Comparison of ENCODE assay signal across 9 mouse cellular contexts in the genomic region with DNA sequence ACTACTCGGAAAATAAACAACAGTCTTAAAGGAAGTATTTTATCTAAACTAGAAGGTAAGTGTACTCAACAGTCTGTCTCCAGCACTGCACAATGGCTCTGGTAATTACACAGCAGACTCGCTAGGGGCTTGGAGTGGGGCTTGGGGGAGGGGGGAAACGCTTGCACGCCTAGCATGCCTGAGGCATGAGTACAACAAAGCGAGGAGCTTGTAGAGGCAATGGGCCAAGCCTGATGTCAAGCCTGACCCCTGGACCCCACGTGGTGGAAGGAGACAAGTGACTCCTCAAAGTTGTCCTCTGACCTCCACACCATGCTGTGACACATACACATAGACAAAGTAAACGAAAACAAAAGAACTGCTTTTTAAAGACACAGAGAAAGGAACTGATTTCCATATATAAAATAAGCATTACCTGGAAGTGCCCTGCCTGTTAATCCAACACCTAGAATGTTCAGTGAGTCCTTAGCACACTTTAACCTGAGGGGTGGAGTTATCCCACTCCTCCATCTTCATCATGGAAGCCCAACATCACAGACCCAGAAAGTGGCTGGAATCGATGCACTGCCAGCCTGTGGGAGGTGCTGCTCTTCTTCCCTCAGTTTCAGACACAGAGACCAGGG. TPM values are rescaled to one million over a fixed set of nuclear protein-coding genes. Genes with fewer than 3 reads are reported as not detected.
A peak's percentile ranks its signal among the peaks of the same experiment; 100 is the strongest.
DNase-seq lines count a peak whose midpoint lies in the region; ATAC-seq and TF ChIP-seq lines count a peak whose summit lies in the region.
"Had no signal": no experiment of that assay in that cellular context is flagged by ENCODE, and none has a peak within 500 bp of the region (broad histone marks: within the 10 kb centered on the region; RNA-seq: fewer than 3 reads in every experiment).

No protein-coding gene starts in this region.

- no peak overlapping the region for H3K4me3 ChIP-seq in heart, embryonic 13.5 days
- H3K4me3 ChIP-seq in heart, embryonic 11.5 days (ENCODE audit: low read depth, low read length): no peak overlapping the region
- H3K4me3 ChIP-seq in forebrain, postnatal 0 days (ENCODE audit: low read depth, low read length): no peak overlapping the region
- H3K4me3 ChIP-seq in limb, embryonic 11.5 days (ENCODE audit: low read depth, low read length): no peak overlapping the region
- no peak overlapping the region for H3K4me3 ChIP-seq in neural tube, embryonic 11.5 days (ENCODE audit: low read depth, low read length)

- H3K4me2 ChIP-seq in heart, embryonic 13.5 days: no peak overlapping the region
- H3K4me2 ChIP-seq in heart, embryonic 11.5 days: no peak overlapping the region
- no peak overlapping the region for H3K4me2 ChIP-seq in forebrain, postnatal 0 days (ENCODE audit: low read depth)
- no peak overlapping the region for H3K4me2 ChIP-seq in limb, embryonic 11.5 days (ENCODE audit: low read depth, severe bottlenecking)
- no peak overlapping the region for H3K4me2 ChIP-seq in neural tube, embryonic 11.5 days (ENCODE audit: low read depth)

- DNase-seq in forebrain, postnatal 0 days: peak; percentile 56
- peak; percentile 63 for DNase-seq in limb, embryonic 11.5 days (ENCODE audit: low spot score)
- DNase-seq in neural tube, embryonic 11.5 days (ENCODE audit: low spot score): peak; percentile 60
- DNase-seq in layer of hippocampus, postnatal 36 days: no peak
- no peak for DNase-seq in cerebellum, postnatal 25 days
- no peak for DNase-seq in right cerebral cortex, adult 2 months (ENCODE audit: low spot score in 2 of 2)

- no peaks in the 10 kb centered on the region for H3K9me3 ChIP-seq in heart, embryonic 13.5 days
- no peaks in the 10 kb centered on the region for H3K9me3 ChIP-seq in heart, embryonic 11.5 days (replicated peaks; ENCODE audit: control insufficient read depth, low read length)
- H3K9me3 ChIP-seq in forebrain, postnatal 0 days (ENCODE audit: low read length): no peaks in the 10 kb centered on the region
- H3K9me3 ChIP-seq in limb, embryonic 11.5 days (ENCODE audit: control insufficient read depth, low read length): no peaks in the 10 kb centered on the region
- H3K9me3 ChIP-seq in neural tube, embryonic 11.5 days (ENCODE audit: control insufficient read depth, low read length): no peaks in the 10 kb centered on the region
- H3K9me3 ChIP-seq: G1E had no signal

- 0 out of 2 replicates have a peak overlapping the region, but pooled peaks have one; percentile 45 for H3K27ac ChIP-seq in heart, embryonic 13.5 days (replicated peaks)
- no peak overlapping the region for H3K27ac ChIP-seq in heart, embryonic 11.5 days (ENCODE audit: low read depth, low read length)
- H3K27ac ChIP-seq in forebrain, postnatal 0 days (ENCODE audit: low read depth, low read length): no peak overlapping the region
- no peak overlapping the region for H3K27ac ChIP-seq in limb, embryonic 11.5 days (replicated peaks; ENCODE audit: low read depth, low read length)
- H3K27ac ChIP-seq in neural tube, embryonic 11.5 days (ENCODE audit: low read depth, low read length): no peak overlapping the region

- no peak overlapping the region for H3K9ac ChIP-seq in heart, embryonic 13.5 days
- no peak overlapping the region for H3K9ac ChIP-seq in heart, embryonic 11.5 days (ENCODE audit: low read depth, low read length)
- H3K9ac ChIP-seq in forebrain, postnatal 0 days: no peak overlapping the region
- H3K9ac ChIP-seq in limb, embryonic 11.5 days (ENCODE audit: low read length): no peak overlapping the region
- H3K9ac ChIP-seq in neural tube, embryonic 11.5 days (ENCODE audit: low read length): no peak overlapping the region

- WGBS in heart, embryonic 13.5 days: 29% methylated on average over 8 of the region's 8 CpGs
- WGBS in heart, embryonic 11.5 days (ENCODE audit: insufficient replicate concordance): 34% methylated on average over 8 of the region's 8 CpGs
- WGBS in forebrain, postnatal 0 days: 18% methylated on average over 8 of the region's 8 CpGs
- 28% methylated on average over 8 of the region's 8 CpGs for WGBS in limb, embryonic 11.5 days
- WGBS in neural tube, embryonic 11.5 days: 29% methylated on average over 8 of the region's 8 CpGs

- no peak for ATAC-seq in heart, embryonic 13.5 days (ENCODE audit: extremely low read depth, insufficient number of reproducible peaks, low FRiP score, low TSS enrichment)
- no peak; the same call in 1 of the 2 replicates for ATAC-seq in heart, embryonic 11.5 days (replicated peaks; ENCODE audit: insufficient number of reproducible peaks, low FRiP score, low TSS enrichment)
- ATAC-seq in forebrain, postnatal 0 days: peak; percentile 77
- ATAC-seq in limb, embryonic 11.5 days (ENCODE audit: insufficient number of reproducible peaks, low FRiP score, low TSS enrichment, low read depth): 0 out of 2 replicates have a peak, but pooled peaks have one; percentile 60
- ATAC-seq in neural tube, embryonic 11.5 days (ENCODE audit: insufficient read depth, low FRiP score, low TSS enrichment): peak; percentile 65

- H3K36me3 ChIP-seq in heart, embryonic 13.5 days: no peaks in the 10 kb centered on the region
- H3K36me3 ChIP-seq in heart, embryonic 11.5 days (ENCODE audit: control insufficient read depth, insufficient read depth, low read length): no peaks in the 10 kb centered on the region; the same call in 1 of the 2 replicates
- H3K36me3 ChIP-seq in forebrain, postnatal 0 days (ENCODE audit: insufficient read depth): no peaks in the 10 kb centered on the region
- no peaks in the 10 kb centered on the region for H3K36me3 ChIP-seq in limb, embryonic 11.5 days (ENCODE audit: control insufficient read depth, insufficient read depth, low read length)
- no peaks in the 10 kb centered on the region; the same call in 1 of the 2 replicates for H3K36me3 ChIP-seq in neural tube, embryonic 11.5 days (ENCODE audit: control insufficient read depth, insufficient read depth, low read length)

- H3K27me3 ChIP-seq in heart, embryonic 13.5 days (replicated peaks): no peaks in the 10 kb centered on the region
- H3K27me3 ChIP-seq in heart, embryonic 11.5 days (ENCODE audit: control insufficient read depth, insufficient read depth, low read length): no peaks in the 10 kb centered on the region
- no peaks in the 10 kb centered on the region for H3K27me3 ChIP-seq in forebrain, postnatal 0 days (ENCODE audit: insufficient read depth, low read length)
- H3K27me3 ChIP-seq in limb, embryonic 11.5 days (ENCODE audit: control insufficient read depth, insufficient read depth, low read length): no peaks in the 10 kb centered on the region
- no peaks in the 10 kb centered on the region for H3K27me3 ChIP-seq in neural tube, embryonic 11.5 days (ENCODE audit: control insufficient read depth, insufficient read depth, low read length)

- H3K4me1 ChIP-seq in heart, embryonic 13.5 days: peaks cover 68% of the 10 kb centered on the region
- peaks cover 30% of the 10 kb centered on the region for H3K4me1 ChIP-seq in heart, embryonic 11.5 days (ENCODE audit: control insufficient read depth, insufficient read depth, low read length)
- peaks cover 37% of the 10 kb centered on the region for H3K4me1 ChIP-seq in forebrain, postnatal 0 days (ENCODE audit: insufficient read depth)
- H3K4me1 ChIP-seq in limb, embryonic 11.5 days (ENCODE audit: control insufficient read depth, insufficient read depth, low read length): peaks cover 34% of the 10 kb centered on the region
- peaks cover 36% of the 10 kb centered on the region for H3K4me1 ChIP-seq in neural tube, embryonic 11.5 days (ENCODE audit: control insufficient read depth, insufficient read depth, low read length)

- TF ChIP-seq CTCF in forebrain, postnatal 0 days (IDR thresholded peaks at IDR 0.05; ENCODE audit: low read depth): peak; percentile 53

RNA-seq across cellular contexts. Expression of gene Tmem131l, which starts 45.6 kb away (rescaled TPM):
- polyA plus RNA-seq in heart, embryonic 13.5 days (2015; fragmentation: Nextera tagmentation; extraction: Ambion mirVana): 23.8 and 24.0 TPM in 2 replicates
- polyA plus RNA-seq in heart, embryonic 11.5 days (2014; fragmentation: Nextera tagmentation; extraction: Ambion mirVana): 27.8 and 35.0 TPM in 2 replicates
- total RNA-seq in forebrain, postnatal 0 days (2014; rRNA removed): 59.3 and 65.0 TPM in 2 replicates
- polyA plus RNA-seq in forebrain, postnatal 0 days (2015; fragmentation: Nextera tagmentation; extraction: Ambion mirVana): 32.3 and 37.5 TPM in 2 replicates
- polyA plus RNA-seq in limb, embryonic 11.5 days (2014; fragmentation: Nextera tagmentation; extraction: Ambion mirVana): 86.6 and 86.8 TPM in 2 replicates
- polyA plus RNA-seq in neural tube, embryonic 11.5 days (2014; fragmentation: Nextera tagmentation; extraction: Ambion mirVana): 86.9 and 87.7 TPM in 2 replicates
- total RNA-seq in layer of hippocampus, postnatal 36 days (2021): 10 to 100 TPM; 30.8 to 37.4 TPM

Comparison
In these comparisons a context has a peak if more than half of its experiments do, and no peak if none do; other contexts are left out.
1. ATAC-seq: peak in forebrain, postnatal 0 days (single experiment), limb, embryonic 11.5 days (single experiment) and neural tube, embryonic 11.5 days (single experiment); none in heart, embryonic 13.5 days (single experiment) and heart, embryonic 11.5 days (single experiment).
2. DNase-seq: peak in forebrain, postnatal 0 days (single experiment), limb, embryonic 11.5 days (single experiment) and neural tube, embryonic 11.5 days (single experiment); none in layer of hippocampus, postnatal 36 days (0 of 2), cerebellum, postnatal 25 days (0 of 2) and right cerebral cortex, adult 2 months (0 of 2).